Mouse (Mus musculus) layer of hippocampus, adult 18-20 months (tissue): Measurements from ENCODE around the gene Slc38a9. TPM values are rescaled to one million over a fixed set of nuclear protein-coding genes. Genes with fewer than 3 reads are reported as not detected.

Source experiments
- DNase-seq, 2 experiments: peaks; one replicate each; pipeline ENCODE4 v3.0.0; 2022; ENCODE audit warnings: low spot score in 2 of 2
- total RNA-seq, 2 experiments: library from RNA; stranded (reverse); gene quantifications; 2 replicates each; pipeline ENCODE4 v1.2.3; 2021

The Slc38a9 gene
- total RNA-seq, 2 experiments from 2014 or later: 24.9 to 26.0 TPM

DNA sequence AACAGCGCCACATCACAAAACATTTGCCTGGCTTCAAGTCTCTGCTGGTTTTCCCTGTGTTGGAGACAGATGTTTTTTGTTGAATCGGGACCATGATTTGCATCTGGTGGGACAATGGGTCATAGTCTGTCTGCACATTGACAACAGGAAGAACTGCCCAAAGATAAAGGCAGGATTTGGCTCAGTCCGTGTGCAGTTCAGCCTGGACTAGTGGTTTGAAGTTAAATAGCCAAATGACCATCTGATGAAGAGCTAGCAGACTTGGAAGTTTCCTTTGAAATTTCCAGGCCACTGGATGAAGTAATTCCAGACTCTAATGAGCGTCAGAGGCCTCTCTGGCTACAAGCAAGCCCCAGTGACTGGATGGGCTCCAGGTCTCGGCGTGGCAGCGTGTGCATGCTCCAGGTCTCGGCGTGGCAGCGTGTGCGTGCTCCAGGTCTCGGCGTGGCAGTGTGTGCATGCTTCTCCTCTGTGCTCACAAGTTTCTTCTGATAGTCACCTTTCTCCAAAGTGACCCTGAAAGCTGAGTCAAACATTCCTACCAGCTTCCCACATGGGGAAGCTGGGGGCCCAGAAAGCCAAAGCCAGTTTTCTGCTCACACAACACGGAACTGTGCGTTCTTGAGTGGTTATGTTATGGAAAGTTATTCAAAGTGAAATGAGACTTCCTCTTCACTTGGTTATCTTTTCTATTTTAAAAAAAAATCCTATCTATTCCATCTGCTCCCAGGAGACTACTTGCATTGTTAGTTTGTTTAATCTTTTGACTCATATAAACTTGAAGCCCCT, 83.7 kb downstream of the Slc38a9 start:
- no peak for DNase-seq

DNA sequence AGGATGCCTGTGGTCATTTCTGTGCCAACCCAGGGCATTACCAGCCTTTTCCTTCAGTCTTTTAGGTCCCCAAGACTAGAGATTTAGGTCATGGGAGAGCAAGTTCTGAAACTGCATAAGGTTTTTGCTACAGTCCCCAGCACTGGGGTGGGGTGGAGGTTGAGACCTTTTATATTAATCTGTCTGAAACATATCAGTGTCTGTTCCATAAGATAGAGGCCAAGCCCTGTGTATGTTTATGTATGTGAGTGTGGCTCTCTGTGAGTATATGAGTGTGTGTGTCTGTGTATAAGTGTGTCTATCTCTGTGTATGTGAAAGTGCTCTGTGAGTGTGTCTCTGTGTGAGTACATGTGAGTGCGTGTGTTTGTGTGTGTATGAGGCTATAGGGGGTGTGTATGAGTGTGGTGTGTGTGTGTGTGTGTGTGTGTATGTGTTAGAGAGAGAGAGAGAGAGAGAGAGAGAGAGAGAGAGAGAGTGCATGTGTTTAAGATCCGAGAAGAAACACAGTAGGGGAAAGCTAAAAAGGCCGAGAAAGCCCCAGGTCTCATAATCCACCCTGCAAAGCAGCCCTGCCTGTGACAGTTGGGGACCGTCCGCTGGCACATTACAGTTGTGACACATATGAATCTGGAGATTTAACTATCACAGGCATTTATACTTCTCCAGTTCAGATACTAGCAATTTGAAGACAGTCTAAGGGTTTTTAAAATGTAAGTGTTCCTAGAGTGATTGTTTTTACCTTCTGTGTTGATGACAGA, 85.6 kb downstream of the Slc38a9 start:
- DNase-seq: no peak

DNA sequence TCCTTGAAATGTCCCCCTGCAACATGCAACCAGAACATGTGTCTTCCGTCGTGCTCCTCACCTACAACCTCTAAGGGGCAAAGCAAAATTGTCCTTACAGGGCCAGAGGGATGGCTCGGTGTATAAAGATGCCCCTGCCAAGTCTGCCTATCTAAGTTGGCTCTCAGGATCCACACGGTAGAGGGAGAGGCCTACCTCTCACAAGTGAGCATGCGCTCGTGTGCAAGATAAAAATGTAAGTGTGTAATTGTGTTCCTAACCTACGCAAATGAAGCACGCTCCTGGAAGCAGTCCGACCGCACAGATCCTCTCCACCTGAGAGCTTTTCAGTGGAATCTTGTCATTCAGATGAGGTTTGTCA, 86.1 kb downstream of the Slc38a9 start:
- no peak for DNase-seq

DNA sequence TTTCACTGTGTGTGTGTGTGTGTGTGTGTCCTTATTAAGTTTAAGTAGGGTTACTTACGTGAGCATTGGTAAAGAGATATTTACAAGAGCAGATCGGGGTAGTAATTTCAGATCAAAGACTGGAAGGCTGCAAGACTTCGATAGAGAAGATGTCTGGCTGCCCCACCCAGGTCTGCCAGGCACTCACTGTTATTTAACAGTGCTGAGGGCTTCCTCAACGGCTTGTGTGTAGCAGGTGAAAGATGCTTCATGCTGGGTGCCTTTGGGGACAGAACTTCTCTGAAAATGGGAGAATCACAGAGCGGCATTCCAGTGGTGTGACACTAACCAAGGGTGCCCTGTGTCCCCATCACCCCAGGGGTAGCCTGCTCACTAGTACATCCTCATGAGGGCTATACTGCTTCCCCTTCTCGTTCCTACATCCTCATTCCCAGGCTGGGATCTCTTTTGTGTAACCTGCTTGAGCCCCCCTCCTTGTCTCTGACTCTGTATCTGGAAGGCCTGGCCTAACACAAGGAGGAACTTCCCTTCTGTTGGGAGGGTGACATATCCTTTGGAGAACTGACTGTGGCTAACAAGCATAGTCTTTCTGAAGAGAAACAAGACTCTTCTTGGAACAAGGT, 87.4 kb downstream of the Slc38a9 start:
- DNase-seq: no peak

DNA sequence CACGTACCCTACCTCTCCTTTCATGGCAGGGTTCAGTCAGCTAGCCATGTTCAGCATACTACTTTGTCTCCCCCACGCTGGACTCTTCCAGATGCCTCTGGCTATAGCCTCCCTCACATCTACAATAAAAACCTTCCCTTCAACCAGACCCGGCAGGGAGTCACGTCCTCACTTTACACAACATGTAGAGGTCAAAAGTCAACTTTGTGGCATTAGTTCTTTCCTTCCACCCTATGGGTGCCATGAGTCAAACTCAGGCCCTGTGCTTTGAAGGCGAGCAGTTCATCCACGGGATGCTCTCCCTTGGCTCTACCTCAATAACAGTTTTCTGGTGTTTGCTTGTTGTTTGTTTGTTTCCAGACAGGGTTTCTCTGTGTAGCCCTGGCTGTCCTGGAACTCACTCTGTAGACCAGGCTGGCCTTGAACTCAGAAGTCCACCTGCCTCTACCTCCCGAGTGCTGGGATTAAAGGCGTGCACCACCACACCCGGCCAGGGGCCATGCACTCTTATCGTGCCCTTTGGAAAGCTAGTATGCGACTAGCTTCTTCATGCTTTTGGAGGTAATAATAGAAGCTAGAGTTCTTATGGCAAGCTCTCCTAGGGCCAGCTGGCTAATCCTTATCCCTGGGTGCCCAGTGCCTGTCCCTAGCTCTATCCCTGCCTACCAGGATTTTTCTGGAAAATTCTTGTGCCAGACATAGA, 88.4 kb downstream of the Slc38a9 start:
- no peak for DNase-seq

DNA sequence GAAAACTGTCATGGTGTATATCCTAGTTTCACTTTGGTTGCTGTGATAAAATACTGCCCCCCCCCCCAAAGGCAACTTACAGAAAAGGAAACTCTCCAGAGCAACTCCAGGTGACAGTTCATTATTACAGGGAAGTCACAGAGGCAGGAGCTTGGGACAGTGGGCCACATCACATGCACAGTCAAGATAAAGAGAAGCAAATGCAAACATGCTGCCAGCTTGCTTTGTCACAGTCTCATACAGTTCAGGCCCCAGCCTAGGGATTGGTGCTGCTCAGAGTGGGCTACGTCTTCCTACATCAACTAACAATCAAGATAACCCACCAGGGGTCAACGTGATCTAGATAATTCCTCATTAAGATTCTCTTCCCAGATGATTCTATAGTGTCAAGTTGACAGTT, 89.3 kb downstream of the Slc38a9 start:
- no peak for DNase-seq

DNA sequence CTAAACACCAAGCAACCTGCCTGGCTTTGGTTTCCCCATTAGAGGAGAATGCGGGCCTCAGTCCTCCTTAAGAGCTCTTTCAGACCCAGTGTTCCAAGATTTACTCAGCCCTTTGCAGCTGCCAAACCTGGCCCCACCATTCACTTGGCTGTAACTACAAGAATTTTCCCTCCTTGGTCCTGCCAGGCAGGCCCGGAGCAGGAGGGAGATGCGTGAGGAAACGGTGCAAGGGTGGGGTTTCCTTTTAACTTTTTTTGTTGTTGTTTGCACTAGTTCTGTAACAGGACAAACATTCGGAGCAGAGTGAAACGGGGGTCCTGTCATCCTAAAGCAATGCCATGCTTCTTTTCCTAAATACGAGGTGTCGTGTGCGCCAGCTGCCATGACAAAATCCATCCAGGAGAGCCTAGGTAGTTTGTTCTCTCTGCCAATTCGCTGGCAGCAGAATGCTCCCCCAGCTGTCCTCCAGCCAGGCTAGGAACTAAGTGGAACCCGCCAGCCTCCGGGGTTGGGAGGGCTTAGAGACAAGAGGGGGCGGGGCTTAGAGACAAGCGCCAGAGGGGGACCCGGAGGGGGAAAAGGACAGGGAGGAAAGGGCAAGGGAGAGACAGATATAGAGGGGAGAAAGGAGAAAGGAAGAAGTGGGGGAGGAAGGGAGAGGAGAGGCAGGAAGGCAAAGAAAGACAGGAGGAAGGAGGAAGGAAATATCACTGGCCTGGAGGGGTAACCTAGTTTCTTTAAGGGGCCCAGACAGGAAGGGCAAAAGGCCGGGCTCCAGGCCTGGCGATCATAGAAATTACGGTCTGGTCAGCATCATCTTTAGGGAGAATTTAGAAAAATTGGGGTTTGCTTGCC, 91.1 kb downstream of the Slc38a9 start:
- DNase-seq: no peak

DNA sequence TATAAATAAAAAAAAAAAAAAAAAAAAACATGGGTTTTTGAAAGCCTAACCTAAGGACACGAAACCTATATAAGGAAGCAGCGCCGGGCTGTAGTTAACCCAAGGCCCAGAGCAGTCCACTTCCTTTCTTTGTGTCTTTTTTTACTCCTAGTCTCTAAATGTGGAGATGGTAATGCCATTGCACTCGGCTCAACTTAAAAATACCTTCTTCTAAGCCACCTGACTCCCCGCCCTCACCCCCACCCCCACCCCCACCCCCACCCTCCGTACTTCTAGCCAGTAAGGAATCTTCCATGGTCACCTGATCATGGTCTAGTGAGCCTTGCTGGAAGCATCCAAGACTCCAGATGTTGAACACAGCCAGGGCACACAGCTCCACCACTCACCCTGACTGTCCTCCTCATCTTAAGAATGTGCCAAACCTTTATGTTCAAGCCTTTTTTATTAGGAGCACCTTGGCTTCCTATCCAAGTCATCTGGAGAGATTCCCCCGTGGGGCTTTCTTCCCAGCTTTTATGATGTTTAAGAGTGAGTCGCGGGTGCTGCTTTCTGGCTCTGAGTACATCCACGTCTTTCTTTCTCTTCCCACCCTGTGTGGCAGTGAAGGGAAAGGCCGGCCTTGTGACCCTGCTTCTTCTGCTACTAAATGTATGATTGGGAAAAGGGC, 91.9 kb downstream of the Slc38a9 start:
- no peak for DNase-seq

DNA sequence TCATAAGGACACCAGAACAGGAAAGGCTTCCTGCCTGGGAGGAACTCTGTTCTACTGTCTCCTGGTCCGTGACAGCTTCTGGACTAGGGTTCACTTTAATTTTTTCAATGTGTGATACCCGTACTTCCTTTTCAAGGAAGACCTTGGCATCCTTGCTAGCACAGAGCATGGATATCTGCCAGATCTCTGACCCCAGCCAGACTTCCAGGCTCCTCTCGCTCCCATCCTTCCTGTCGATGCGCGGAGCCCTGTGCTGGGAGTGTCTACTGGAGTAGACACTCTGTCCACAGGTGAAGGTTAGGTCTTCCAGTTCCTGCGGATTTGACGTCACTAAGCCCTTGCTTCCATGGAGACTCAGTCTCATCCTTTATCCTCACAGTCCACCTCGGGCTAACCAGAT, 93.0 kb downstream of the Slc38a9 start:
- DNase-seq: no peak

DNA sequence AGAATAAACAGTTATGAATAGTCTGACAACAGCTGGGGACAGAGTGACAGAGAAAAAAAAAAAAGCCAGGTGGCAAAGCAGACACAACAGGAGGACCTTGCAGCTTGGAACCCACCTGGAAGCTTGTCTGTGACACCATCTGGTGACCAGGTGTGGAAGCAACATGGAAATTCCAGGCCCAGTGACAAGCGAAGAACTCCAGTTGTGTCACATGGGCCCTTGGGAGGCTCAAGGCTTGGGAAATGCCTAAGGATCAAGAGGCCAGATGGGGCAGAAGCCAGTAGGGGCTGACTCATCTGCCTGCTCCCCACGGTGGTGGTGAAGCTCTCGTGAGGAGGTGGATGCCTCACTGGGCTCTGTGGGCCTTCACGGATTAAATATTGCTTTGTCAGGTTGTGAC, 94.3 kb downstream of the Slc38a9 start:
- no peak for DNase-seq

DNA sequence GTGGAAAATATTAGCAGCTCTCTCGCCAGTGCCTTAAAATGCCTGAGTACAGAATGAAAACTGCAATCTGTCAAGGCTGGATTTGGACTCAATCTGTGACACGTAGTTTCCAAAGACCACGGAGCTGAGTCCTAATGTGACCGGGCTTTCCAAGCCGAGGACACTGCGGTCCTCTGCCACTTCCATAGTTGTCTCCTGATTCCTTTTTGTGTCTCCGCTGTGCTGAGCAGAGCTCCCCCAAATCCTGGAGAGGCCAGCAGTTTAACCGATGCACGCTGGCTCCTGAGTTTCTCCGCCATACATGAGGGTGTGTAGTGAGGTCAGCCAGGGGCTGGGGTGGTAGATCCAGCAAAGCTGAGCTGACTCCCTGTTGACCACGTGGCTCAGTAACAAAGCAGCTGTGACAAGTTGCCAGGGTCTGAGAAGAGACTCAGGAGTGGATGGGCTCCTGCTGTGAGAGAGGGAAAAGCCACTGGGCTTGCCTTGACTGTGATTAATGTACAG, 95.0 kb downstream of the Slc38a9 start:
- peak in 1 of 2 experiments; percentile 27 for DNase-seq

DNA sequence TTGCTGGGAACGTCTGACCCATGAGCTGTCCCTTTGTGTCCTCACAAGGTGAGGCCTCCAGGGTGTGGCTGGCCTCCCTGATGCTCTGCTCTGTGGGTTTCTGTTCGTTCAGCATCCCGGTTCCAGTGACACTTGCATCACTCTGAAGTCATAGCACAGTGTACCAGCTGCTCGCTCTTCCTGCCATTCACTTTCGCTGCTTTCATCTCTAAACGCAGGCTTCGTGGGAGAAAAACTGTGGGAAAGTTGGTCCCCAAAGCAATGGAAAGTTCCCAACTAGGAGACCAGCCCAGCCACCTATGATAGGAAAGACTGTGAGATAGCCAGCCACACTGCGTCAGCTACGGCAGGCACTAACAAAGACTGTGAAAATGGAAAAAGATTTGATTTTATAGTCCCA, 96.8 kb downstream of the Slc38a9 start:
- no peak for DNase-seq

DNA sequence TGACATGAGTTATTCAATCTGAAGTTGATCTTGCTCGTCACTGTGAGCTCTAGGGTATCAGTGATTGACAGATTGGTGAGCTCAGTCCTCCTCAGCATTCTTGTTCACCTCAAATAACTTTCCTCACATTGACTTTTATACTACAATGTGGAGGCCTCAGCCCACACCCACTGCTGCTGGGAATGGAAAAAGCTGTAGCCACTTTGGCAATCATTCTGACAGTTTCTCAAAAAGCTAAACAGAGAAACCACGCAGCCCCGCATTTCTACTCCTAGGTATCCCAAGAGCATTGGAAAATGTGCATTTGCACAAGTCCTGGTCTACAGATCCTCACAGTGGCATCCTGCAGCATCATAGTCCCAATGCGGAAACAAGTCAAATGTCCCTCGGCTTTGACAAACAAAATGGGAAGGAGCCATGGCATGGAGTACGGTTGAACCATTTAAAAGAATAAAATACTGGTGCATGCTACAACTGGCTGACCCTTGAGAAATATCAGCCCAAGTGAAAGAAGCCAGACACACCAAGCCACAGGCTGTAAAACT, 98.1 kb downstream of the Slc38a9 start:
- DNase-seq: no peak

DNA sequence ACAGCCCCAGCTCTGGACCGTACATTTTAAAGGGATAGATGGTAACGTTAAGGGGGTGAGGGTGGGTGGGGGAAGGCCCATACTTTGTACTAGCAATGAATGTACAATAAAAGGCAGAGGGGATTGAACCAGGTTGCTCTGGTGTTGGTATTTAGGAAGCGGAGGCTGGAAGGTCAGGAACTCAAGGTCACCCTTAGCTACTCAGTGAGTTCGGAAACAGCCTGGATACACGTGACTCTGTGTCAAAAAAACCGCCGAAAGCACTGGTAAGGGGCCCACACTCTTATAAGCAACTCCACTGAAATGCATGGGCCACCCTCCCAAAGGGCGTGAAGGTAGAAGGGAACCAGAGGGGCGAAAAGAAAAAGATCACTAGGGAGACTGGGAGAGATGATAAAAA, 98.8 kb downstream of the Slc38a9 start:
- no peak for DNase-seq

DNA sequence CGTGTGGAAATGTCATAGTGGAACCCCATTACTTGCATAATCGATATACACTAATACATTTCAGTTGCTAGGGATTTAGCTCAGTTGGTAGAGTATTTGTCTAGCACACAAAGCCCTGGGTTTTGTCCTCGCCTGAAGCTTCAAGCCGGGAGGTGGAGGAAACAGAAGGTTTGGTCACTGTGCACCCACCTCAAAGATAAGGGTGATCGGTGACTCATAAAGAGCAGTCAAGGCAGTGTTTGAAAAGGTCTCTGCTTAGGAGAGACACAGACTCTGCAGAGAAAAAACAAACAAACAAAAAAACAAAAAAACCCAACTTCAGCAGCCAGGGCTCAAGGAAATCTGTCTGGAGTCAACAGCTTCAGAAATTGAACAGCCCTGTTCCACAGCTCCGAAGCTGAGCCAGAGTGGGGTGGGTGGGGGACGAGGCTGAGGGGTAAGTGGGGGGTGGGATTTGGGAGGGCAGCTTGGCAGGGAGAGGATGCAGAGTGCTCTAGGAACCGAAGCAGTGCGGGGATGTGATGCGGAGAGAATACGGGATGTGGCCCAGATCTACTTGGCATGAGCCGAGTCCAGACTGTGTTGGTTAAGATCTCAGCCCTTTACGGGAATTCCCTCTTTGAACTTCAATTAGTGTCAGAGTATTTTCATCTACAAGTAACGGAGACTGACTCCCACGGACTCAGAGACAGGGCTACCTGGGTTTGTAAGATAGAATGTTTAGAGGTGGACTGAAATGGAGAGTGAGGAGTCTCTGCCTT, 99.4 kb downstream of the Slc38a9 start:
- no peak for DNase-seq

DNA sequence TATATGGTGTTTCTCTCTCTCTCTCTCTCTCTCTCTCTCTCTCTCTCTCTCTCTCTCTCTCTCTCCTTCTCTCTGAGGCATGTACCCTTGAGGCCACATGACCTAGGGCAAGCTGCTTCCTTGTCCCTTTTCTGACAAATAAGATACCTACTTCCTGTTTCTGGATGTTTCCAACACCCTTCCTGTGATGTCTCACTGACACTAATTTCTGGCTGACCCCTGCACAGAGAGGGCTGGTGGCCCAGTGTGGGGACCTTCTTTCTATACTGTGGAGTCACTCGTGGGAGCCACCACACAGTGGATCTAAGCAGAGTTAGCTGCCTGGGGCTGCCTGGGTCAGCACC, 100.0 kb downstream of the Slc38a9 start:
- no peak for DNase-seq

DNA sequence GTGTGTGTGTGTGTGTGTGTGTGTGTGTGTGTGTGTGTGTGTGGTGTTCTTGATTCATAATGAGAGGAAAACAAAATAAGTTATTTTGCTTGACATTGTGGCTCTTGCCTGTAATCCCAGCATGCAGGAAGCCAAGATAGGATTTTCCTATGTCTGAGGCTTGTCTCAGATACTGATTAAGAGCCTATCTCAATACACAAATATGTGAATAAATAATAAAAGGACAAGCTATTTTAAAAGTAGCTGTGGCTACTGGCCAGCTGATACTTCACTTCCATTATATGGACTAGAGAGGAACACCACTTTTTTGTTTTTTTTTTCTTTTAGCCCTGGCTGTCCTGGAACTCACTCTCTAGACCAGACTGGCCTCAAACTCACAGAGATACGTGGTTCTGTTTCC, 101.2 kb downstream of the Slc38a9 start:
- no peak for DNase-seq

DNA sequence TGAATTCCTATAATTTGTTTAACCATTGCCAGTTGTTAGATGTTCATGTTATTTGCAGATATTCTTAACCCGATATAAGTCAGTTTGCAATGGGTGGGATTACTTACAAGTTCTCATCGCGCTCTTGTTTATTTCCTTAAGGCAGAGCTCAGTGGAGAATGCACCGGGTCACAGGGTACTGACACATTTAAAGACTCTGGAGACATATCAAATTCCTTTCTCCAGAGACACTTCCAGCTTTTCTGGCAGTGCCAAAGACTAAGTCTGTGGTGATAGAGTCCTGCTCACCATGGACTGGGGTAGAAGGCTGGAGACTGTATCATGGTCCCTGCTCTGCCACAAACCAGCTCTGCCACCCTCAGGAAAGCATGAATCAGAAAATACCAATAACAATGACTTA, 102.0 kb downstream of the Slc38a9 start:
- DNase-seq: no peak

DNA sequence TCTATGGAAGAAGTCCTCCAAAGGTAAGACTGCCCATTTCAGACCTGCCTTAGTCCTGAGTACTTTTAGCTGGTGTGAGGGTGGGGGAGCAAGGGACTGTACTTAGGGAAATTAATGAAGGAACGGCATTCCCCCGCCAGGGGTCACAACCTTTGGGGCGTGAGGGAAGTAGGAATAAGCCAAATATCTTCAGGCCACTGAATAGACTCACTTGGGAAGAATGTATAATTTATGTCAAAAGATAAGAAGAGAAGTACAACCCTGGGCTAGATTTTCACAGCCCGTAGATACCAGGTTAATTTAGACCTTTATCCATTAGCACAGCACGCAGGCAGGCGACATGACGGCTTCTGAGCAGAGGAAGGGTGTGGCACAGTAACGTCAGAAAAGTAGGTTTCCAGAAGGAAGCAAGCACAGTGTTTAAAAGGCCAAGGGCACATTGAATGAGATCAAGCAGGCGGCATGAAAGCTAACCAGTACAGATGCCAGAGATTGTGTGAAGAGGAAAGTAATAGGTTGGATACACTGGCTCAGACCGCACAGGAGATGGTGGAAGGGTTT, 103.1 kb downstream of the Slc38a9 start:
- DNase-seq: no peak
